Mouse (Mus musculus) embryo, embryonic 11.5 days (tissue): Measurements from ENCODE around the gene Nif3l1.

Source experiments
- DNase-seq: peaks from one replicate; pipeline ENCODE4 v3.0.0-alpha.2; 2012; ENCODE audit warnings: low read depth, low spot score

Nif3l1 gene

DNA sequence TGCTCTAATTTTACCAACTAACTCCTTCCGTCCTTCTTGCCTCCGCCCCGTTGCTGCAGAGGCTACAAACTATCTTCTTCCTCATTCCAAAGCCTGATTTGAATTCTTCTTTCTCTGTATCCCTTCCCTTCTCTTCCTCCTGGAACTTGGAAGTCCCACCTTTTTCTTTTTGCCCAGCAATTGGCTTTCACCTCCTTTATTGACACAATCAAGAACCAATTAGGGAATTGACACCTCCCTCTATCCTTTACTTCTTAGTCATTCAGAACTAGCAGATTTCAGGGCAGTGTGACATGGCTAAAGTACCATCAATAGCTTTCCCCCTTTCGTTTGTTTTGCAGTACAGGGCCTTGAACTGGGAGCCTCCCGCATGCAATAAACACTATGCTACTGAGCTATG is 13.2 kb downstream of the Nif3l1 start:
- DNase-seq, result no peak

DNA sequence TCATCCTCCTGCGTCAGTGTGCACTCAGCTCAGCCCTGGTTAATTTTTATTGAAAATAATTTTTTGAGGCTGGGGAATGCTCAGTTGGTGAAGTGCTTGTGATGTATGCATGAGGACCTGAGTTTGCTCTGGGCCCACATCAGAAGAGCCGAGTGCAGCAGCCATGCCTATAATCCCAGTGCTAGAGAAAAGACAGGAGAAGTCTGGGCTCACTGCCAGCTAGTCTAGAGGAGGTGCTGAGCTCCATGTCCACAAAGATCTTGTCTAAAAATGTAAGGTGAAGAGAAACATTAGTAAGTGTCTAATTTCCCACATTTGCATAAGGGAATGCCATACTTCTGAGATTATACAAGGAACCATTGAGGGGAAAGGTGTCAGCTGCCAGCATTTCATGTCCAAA is 13.9 kb downstream of the Nif3l1 start:
- DNase-seq, result no peak

DNA sequence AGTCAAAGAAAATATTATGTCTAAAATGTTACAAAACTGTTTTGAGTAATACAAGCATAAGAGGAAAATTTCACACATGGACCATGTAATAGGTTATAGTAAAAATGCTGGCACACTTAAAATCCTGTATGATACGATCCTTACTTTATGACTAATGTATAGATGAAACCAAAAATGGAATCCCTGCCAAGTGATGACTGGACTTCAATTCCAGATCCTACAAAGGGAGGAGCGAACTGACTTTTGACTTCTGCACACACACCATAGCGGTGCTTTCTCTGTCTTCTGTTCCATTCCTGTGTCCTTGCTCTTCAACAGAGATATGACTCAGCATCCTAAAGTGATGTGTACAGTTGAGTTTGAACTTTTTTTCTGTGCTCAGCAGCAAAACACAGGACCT is 15.6 kb downstream of the Nif3l1 start:
- DNase-seq, result no peak

DNA sequence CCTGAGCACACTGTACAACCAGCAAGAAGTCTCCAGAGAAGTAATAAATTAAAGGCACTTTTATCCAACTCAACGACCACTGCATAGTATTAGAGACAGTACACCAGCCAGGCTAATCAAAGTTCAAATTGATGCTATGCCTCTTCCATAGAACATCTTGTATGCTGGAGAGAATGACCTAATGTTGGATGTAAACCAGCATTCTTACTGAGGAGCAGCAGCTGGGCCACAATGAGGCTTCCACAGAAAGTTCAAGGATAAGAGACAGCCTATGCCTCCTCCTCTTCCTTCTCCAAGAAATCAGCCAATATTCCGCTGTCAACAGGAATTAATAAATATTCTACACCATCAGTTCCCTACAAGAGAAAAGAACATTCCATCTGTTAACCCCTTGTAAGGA is 19.0 kb downstream of the Nif3l1 start:
- no peak for DNase-seq

DNA sequence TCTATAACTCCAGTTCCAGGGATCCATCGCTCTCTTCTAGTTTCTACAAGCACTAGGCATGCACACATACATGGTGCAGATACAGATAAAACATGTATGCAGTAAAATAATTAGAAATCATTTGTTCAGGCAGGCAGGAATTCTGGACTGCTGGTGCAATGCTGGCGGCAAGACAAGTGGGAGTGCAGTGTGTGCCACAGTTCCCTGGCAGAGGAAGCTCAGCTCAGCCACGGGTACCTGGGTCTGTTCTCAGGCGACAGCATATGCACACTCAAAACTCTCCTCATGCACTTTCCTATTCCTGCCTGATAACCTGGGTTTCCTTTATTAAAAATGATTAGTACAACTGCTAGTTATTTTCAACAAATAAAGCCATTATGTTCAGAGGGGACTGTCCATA is 20.1 kb downstream of the Nif3l1 start:
- DNase-seq, result no peak

DNA sequence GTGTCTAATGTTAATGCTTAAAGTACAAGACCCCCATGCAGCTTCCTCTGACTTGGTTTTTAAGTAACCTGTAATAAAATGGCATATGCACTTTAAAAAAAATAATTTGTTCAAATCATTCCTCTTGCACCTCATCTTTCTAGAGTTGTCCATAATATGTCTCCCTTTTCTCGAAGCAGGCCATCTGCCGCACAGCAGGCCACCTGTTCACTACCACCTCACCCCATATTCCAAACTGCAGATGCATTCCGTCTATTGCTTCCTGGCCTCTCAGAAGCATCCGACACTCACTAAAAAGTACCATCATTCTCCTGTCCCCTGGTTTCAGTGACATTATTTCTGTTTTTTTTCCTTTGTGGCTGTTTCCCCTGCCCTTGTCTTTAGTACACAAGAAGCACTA is 20.6 kb downstream of the Nif3l1 start:
- DNase-seq, result no peak

DNA sequence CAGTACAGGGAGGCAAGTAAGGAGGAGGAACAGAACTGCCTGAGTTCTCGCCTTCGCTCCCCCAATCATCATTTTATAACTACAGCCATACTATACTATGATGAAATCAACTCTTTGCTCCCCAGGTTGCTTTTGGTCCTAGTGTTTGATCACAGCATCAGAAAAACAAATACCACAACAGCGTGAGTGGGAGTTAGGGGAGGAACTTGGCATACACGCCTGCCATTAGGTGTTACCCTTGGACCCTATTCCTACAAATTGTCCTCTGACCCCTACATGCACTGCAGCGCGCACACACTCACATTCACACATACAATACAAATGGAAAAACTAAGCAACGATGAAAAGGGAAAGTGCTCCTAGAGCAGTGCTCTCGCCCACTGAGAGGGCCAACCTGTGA is 30.7 kb downstream of the Nif3l1 start:
- DNase-seq, result no peak

DNA sequence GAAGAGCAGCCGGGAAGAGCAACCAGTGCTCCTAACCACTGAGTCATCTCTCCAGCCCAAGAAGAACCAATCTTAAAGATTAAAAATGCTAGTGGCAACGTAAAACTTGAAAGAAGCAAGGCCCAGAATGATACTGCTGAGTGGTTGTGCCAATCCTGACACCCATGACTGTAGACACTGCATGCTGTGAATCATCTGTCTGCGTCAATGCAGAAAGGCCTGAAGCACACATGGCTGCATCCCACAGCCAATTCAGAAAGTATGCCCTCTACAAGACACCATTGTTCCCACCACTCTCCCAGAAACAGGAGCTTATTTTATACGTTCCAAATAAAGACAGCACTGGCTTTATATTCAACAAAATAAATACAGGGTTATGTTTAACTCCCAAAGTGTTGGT is 37.7 kb downstream of the Nif3l1 start:
- no peak for DNase-seq

DNA sequence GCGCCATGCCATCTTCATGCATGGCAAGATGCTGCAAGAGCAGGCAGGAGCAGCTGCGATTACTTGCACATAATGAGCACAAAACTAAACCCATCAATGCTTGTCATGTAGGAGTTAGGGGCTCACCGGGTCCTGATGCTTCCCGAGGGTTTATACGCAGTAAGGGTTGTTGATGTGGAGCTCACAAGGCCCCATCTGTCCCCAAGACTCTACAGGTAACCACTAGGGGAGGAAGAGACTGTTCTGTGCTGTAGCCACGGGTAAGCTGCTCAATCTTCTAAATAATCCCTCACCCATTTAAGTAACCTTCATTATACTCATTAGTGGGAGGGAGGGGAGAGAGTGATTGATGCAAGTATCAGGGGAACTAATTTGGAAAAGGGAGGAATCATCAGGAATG is 50.7 kb downstream of the Nif3l1 start:
- no peak for DNase-seq

DNA sequence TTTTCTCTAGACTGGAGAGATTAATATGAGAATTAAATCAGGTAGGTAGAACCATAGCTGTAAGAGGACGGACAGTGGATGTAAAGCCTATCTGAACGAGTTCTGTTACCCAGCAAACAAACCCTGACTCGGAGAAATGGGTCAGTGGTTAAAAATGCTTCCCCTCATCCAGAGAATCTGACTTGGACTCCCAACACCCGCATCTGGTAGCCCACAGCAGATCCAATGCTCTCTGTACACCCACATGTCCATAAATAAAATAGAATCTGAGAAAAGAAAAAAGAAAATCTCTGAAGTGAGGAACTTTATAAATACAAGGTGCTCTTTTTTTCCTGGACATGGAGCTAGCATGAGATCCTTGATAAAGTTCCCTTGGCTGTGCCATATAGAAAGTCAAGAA is 52.7 kb downstream of the Nif3l1 start:
- no peak for DNase-seq

DNA sequence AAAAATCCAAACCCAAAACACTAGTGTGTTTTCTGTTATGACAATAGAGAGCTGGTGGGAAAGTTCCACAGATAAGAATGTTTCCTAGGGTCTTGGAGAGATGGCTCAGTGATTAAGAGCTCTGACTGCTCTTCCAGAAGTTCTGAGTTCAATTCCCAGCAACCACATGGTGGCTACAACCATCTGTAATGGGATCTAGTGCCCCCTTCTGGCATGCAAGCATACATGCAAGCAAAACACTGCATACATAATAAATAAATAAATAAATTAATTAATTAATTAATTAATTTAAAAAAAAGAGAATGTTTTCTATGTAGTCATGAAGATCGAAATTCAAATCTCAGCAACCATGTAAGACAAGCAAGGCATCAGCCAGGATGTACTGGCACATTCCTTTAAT is 53.8 kb downstream of the Nif3l1 start:
- DNase-seq, result no peak

DNA sequence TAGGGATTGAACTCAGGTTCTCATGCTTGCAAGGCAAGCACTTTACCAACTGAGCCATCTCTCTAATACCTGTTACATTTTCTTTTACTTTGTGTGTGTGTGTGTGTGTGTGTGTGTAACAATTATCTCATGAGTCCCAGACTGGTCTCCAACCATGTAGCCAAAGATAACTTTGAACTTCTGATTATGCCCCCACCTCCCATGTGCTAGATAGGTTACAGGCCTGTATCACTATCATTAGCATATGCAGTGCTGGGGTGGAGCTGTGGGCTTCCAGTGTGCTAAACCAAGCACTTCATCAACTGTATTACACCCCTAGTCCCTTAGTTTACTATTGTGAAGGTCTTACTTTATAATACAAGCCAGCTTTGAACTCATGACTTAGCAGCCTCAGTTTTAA is 58.2 kb downstream of the Nif3l1 start:
- no peak for DNase-seq

DNA sequence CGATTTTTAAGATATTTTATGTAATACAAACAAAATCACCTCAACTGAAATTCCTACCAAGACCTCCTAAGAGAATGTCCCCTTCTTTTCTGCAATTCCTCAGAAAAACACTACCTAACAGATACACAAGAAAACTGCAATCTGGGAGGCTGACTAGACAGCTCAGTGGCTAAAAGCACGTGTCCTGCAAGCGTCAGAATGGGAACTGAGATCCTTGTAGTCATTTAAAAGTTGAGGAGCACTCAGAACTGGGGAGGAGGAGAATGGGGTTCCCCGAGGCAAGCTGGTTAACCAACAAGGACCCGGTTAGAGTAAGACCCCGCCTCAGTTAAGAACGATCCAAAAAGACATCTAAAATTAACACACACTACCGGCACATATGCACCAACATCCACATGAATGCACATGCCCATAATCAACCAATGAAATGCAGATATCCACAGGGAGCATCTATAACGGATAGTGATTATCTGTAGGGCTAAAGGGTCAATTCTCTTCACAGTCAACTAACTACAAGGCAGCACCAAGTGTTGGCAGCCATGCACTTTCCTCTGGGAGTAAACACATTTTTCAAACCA is 58.9 kb downstream of the Nif3l1 start:
- DNase-seq, result no peak

DNA sequence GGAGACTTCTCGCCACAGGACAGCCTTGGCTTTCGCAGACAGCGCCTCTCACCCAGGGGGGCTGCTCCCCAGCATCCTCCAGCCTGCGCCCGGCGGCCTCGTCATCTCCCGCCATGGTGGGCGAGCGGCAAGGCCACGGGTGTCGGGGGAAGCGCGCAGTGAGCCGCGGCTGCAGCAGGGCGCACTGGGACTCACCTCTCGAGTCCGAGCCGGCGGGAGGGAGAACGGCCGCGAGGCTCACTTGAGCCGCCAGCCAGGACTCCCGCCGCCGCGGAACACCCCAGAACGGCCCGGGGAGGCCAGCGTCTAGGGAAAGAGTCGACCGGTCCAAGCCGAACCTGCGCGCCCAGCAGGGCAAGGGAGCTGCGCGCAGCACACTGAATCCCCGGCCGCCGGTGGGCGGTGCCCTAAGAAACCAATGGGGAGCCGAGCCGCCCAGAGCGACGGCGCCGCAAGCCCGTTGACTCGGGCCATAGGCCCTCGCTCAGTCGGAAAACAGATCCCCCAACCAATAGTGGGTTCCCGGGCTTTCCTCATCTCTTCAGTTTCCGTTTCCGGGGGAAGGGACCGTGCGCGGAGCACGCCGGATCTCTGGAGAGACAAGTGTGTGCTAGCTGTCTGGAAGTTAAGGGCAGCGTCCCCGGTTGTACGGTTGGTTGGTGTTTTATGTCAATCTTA is 59.8 kb downstream of the Nif3l1 start, which contains the start of gene Orc2:
Orc2 (minus strand) TSS at position 533 of the 678 bp plus-strand sequence.
- peak; percentile 84 for DNase-seq

DNA sequence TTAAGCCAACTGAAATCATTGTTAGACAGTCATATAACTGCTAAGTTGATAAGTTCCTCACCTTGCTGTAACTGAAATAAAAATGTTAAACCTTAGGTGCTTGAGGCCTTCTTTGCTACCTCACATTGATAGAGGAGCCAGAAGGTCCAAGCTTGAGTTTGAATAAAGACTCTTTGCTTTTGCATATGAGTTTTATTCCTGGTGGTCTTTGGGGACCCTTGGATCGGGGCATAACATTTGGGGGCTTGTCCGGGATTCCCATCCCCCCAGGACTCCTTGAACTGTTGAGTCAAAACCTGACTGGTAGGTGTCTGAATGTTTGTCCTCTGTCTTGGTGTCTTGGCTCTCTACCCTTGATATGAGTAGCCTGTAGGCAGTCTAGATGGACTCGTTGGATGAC is 62.3 kb downstream of the Nif3l1 start:
- DNase-seq, result no peak
